Mouse (Mus musculus) ES-Bruce4 (cell line): ENCODE measurements around the gene Dtx2. TPM values are rescaled to one million over a fixed set of nuclear protein-coding genes. Genes with fewer than 3 reads are reported as not detected.

Experiments used
- H3K27ac ChIP-seq: 2 replicates; pipeline ENCODE4 v1.5.1; 2012; ENCODE audit warnings: low read length, inconsistent platforms; ENCODE audit not compliant: insufficient read depth
- H3K27me3 ChIP-seq: 2 replicates; pipeline ENCODE4 v1.6.1; 2012; ENCODE audit warnings: mild to moderate bottlenecking, low read length, inconsistent platforms; ENCODE audit not compliant: control insufficient read depth, poor library complexity, insufficient read depth, severe bottlenecking
- H3K36me3 ChIP-seq: 2 replicates; pipeline ENCODE4 v1.6.1; 2012; ENCODE audit warnings: inconsistent platforms, mild to moderate bottlenecking, low read length, moderate library complexity; ENCODE audit not compliant: control insufficient read depth, poor library complexity, insufficient read depth, severe bottlenecking
- H3K4me1 ChIP-seq: one replicate; pipeline ENCODE4 v1.8.1; 2011; ENCODE audit warnings: low read length; ENCODE audit not compliant: control insufficient read depth, insufficient read depth
- H3K4me3 ChIP-seq: 2 replicates; pipeline ENCODE4 v1.5.1; 2011; ENCODE audit warnings: low read depth, mild to moderate bottlenecking, low read length
- H3K9ac ChIP-seq: 2 replicates; pipeline ENCODE4 v1.6.1; 2012; ENCODE audit warnings: low read depth, mild to moderate bottlenecking, inconsistent platforms; ENCODE audit not compliant: poor library complexity, severe bottlenecking
- H3K9me3 ChIP-seq: replicated peaks from 2 replicates; pipeline ENCODE4 v1.6.1; 2012; ENCODE audit warnings: mild to moderate bottlenecking, low read length, inconsistent platforms; ENCODE audit not compliant: control insufficient read depth, poor library complexity, insufficient read depth, severe bottlenecking
- CTCF ChIP-seq: IDR thresholded peaks from one replicate; pipeline ENCODE4 v1.8.1; 2011; ENCODE audit warnings: low read depth, low read length
- EP300 ChIP-seq: IDR thresholded peaks from 2 replicates; pipeline ENCODE4 v1.6.1; 2011; ENCODE audit warnings: low read depth, low read length; ENCODE audit not compliant: insufficient read depth
- POLR2A ChIP-seq: IDR thresholded peaks from one replicate; pipeline ENCODE4 v1.8.1; 2011; ENCODE audit warnings: low read length; ENCODE audit not compliant: insufficient read depth
- polyA plus RNA-seq: library from polyadenylated mRNA; stranded (reverse); fragments of >200 nt; gene quantifications from 2 replicates; pipeline ENCODE4 v1.2.4, GENCODE M21; 2011; ENCODE audit warnings: low read depth; ENCODE audit not compliant: missing spikeins, insufficient read depth, insufficient read length

The Dtx2 gene
- polyA plus RNA-seq, 1 experiment: 23.7 TPM

DNA sequence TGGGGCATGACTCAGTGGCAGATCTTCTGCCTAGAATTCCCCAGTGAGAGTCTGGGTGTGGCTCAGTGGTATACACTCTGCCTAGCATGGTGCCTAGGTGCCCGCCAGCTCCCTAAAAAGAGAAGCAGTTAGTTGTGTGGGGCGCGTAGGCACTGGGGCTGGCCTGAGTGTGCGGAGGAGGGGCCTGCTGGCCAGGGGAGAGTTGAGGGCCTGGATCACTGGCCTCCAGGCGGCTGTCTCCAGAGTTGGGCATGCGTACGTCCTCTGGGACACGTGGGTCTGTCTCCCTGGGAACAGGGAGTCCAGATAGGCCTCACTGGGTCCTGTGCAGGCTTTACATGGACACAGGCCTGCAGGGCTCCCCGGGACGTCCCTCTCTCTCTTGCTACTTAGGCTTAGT lies 20.3 kb downstream of the Dtx2 start:
- no peaks in the 10 kb centered on the region for H3K27me3 ChIP-seq
- H3K27ac ChIP-seq: no peak overlapping the region
- H3K9ac ChIP-seq: no peak overlapping the region
- no peak overlapping the region for H3K4me3 ChIP-seq
- peaks cover 5% of the 10 kb centered on the region for H3K4me1 ChIP-seq
- no peaks in the 10 kb centered on the region for H3K9me3 ChIP-seq
- no peak for TF ChIP-seq POLR2A
- TF ChIP-seq CTCF: no peak
- TF ChIP-seq EP300: no peak
- peaks cover 6% of the 10 kb centered on the region for H3K36me3 ChIP-seq

- H3K9me3 ChIP-seq: no peaks in the 10 kb centered on the region
- H3K4me3 ChIP-seq: no peak overlapping the region
- H3K36me3 ChIP-seq: peaks cover 6% of the 10 kb centered on the region
- no peak overlapping the region for H3K9ac ChIP-seq
- no peak for TF ChIP-seq EP300
- no peak for TF ChIP-seq CTCF
- TF ChIP-seq POLR2A: no peak
- H3K27me3 ChIP-seq: no peaks in the 10 kb centered on the region
- no peak overlapping the region for H3K27ac ChIP-seq
- peaks cover 5% of the 10 kb centered on the region for H3K4me1 ChIP-seq
Observed at GRCm38 (mm10) chr5:136015586-136015985, 21.0 kb downstream of the Dtx2 start.

GRCm38 (mm10) chr5:136016014-136016876 lies 21.6 kb downstream of the Dtx2 start:
- TF ChIP-seq CTCF: no peak
- TF ChIP-seq EP300: no peak
- no peak for TF ChIP-seq POLR2A
- Histone ChIP-seq H3K9me3 (no peaks in the 10 kb centered on the region), H3K27ac (no peak overlapping the region), H3K4me1 (peaks cover 5% of the 10 kb centered on the region), H3K27me3 (no peaks in the 10 kb centered on the region), H3K9ac (no peak overlapping the region), H3K4me3 (no peak overlapping the region), H3K36me3 (peaks cover 6% of the 10 kb centered on the region)

DNA sequence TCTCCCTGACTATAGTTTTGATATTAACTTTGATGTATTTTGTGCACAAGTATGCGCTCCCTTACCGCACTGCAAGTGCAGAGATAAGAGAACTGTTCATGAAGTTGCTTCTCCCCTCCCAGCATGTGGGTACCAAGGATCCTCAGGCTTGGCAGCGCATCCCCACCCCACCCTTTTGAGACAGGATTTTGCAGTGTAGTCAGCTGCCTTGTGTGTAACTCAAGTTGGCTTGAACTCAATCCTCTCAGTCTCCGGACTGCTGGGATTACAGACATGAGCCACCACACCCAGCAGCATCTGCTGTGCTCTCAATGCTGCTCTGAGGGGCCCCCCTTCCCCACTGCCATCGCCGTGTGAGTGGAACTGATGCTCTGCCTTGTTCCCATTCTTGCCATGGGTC lies 22.7 kb downstream of the Dtx2 start:
- H3K27ac ChIP-seq: no peak overlapping the region
- no peak overlapping the region for H3K4me3 ChIP-seq
- H3K9me3 ChIP-seq: no peaks in the 10 kb centered on the region
- no peak overlapping the region for H3K9ac ChIP-seq
- peaks cover 5% of the 10 kb centered on the region for H3K4me1 ChIP-seq
- no peaks in the 10 kb centered on the region for H3K36me3 ChIP-seq
- H3K27me3 ChIP-seq: no peaks in the 10 kb centered on the region
- TF ChIP-seq CTCF (no peak), EP300 (no peak), POLR2A (no peak)

DNA sequence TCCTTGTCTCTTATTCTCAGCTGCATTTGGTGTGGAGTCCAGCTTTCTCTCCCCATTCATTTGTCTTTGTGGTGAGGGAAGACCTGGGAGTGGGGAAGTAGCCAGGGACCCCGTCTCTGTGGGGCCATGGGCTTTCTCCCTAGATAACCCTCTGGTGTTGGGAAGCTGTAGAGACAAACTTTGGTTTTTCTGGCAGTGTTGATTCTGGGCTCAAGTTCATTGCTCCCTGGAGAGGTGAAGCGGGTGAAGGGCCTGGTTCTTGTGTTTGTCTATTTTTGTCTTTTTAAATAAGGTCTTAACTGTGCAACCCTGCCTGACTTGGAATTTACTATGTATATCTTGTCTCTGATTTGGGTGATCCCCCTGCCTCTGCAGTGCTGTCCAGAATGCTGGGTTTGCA lies 24.1 kb downstream of the Dtx2 start:
- H3K4me3 ChIP-seq: no peak overlapping the region
- H3K4me1 ChIP-seq: peaks cover 5% of the 10 kb centered on the region
- H3K27me3 ChIP-seq: no peaks in the 10 kb centered on the region
- H3K9me3 ChIP-seq: no peaks in the 10 kb centered on the region
- TF ChIP-seq CTCF (no peak), POLR2A (no peak)
- no peaks in the 10 kb centered on the region for H3K36me3 ChIP-seq
- no peak overlapping the region for H3K27ac ChIP-seq
- H3K9ac ChIP-seq: no peak overlapping the region

- TF ChIP-seq CTCF: no peak
- no peak for TF ChIP-seq POLR2A
- no peak for TF ChIP-seq EP300
Observed at GRCm38 (mm10) chr5:136019907-136020306, 25.3 kb downstream of the Dtx2 start.

More at GRCm38 (mm10) chr5:136019907-136020306, 25.3 kb downstream of the Dtx2 start:
- H3K4me1 ChIP-seq: peaks cover 5% of the 10 kb centered on the region
- no peak overlapping the region for H3K27ac ChIP-seq
- no peak overlapping the region for H3K4me3 ChIP-seq
- no peaks in the 10 kb centered on the region for H3K27me3 ChIP-seq
- no peaks in the 10 kb centered on the region for H3K9me3 ChIP-seq
- H3K9ac ChIP-seq: no peak overlapping the region
- H3K36me3 ChIP-seq: no peaks in the 10 kb centered on the region
